Mouse (Mus musculus): ENCODE data around the gene Gmppb. TPM values are rescaled to one million over a fixed set of nuclear protein-coding genes. Genes with fewer than 3 reads are reported as not detected.

Gene Gmppb
- polyA plus RNA-seq, 1 experiment from 2014 or later: 22.8 TPM

GRCm38 (mm10) chr9:108047601-108048565 is 1.2 kb upstream of the Gmppb start:
- Histone ChIP-seq H3K4me3 (ENCODE audit: low read depth, low read length) (peak overlapping the region; percentile 77), H3K9me3 (replicated peaks; ENCODE audit: control insufficient read depth, low read length, poor library complexity, severe bottlenecking) (no peaks in the 10 kb centered on the region), H3K4me2 (ENCODE audit: low read length) (peak overlapping the region; percentile 89), H3K27me3 (ENCODE audit: control insufficient read depth, insufficient read depth, low read depth, low read length) (no peaks in the 10 kb centered on the region), H3K4me1 (ENCODE audit: control insufficient read depth, insufficient read depth, low read length) (peaks cover 16% of the 10 kb centered on the region), H3K9ac (ENCODE audit: low read depth, low read length) (peak overlapping the region; percentile 73), H3K27ac (ENCODE audit: low read length) (peak overlapping the region; percentile 58; the same call in 1 of the 2 replicates), H3K36me3 (ENCODE audit: control insufficient read depth, insufficient read depth, low read length) (peaks cover 18% of the 10 kb centered on the region)
- no peak for ATAC-seq
- 47% methylated on average over 17 of the region's 17 CpGs for WGBS

- Histone ChIP-seq H3K9me3 (replicated peaks; ENCODE audit: control insufficient read depth, low read length, poor library complexity, severe bottlenecking) (no peaks in the 10 kb centered on the region), H3K27me3 (ENCODE audit: control insufficient read depth, insufficient read depth, low read depth, low read length) (no peaks in the 10 kb centered on the region)
- WGBS: under 1% methylated on average over 19 of the region's 19 CpGs
Observed at GRCm38 (mm10) chr9:108048566-108048955, 481 bp upstream of the Gmppb start.

DNA sequence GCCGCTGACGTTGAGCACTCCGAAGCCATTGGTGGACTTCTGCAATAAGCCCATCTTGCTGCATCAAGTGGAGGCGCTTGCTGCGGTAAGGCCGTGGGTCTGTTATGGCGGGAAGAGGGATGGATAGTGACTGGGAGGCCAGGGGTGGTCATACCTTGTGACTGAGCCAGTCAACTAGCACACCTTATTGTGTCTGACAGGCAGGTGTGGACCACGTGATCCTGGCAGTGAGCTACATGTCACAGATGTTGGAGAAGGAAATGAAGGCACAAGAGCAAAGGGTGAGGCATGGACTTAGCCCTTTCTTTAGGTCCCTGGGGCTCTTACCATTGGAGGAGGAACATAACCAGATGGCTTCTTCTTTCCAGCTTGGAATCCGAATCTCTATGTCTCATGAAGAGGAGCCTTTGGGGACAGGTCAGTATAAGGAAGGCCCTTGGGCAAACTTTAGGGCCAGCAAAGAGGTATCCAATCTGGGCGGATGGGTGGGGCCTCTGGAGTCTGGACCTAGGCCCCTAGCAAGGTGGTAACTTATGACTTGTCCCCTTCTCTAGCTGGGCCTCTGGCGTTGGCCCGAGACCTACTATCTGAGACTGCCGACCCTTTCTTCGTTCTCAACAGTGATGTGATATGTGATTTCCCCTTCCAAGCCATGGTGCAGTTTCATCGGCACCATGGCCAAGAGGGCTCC is 664 bp downstream of the Gmppb start:
- Histone ChIP-seq H3K9me3 (replicated peaks; ENCODE audit: control insufficient read depth, low read length, poor library complexity, severe bottlenecking) (no peaks in the 10 kb centered on the region), H3K36me3 (ENCODE audit: control insufficient read depth, insufficient read depth, low read length) (peaks cover 26% of the 10 kb centered on the region), H3K4me3 (ENCODE audit: low read depth, low read length) (peak overlapping the region; percentile 77), H3K27me3 (ENCODE audit: control insufficient read depth, insufficient read depth, low read depth, low read length) (no peaks in the 10 kb centered on the region), H3K4me1 (ENCODE audit: control insufficient read depth, insufficient read depth, low read length) (peaks cover 18% of the 10 kb centered on the region), H3K4me2 (ENCODE audit: low read length) (peak overlapping the region; percentile 89), H3K9ac (ENCODE audit: low read depth, low read length) (peak overlapping the region; percentile 73), H3K27ac (ENCODE audit: low read length) (peak overlapping the region; percentile 69; the same call in 1 of the 2 replicates)
- WGBS: 43% methylated on average over 15 of the region's 15 CpGs
- peak; percentile 31; the same call in 1 of the 2 replicates for ATAC-seq

More at GRCm38 (mm10) chr9:108048566-108048955, 481 bp upstream of the Gmppb start:
- H3K36me3 ChIP-seq (ENCODE audit: control insufficient read depth, insufficient read depth, low read length): peaks cover 18% of the 10 kb centered on the region
- peak overlapping the region; percentile 58; the same call in 1 of the 2 replicates for H3K27ac ChIP-seq (ENCODE audit: low read length)
- H3K4me3 ChIP-seq (ENCODE audit: low read depth, low read length): peak overlapping the region; percentile 77
- H3K4me2 ChIP-seq (ENCODE audit: low read length): peak overlapping the region; percentile 89
- peaks cover 18% of the 10 kb centered on the region for H3K4me1 ChIP-seq (ENCODE audit: control insufficient read depth, insufficient read depth, low read length)
- peak overlapping the region; percentile 73 for H3K9ac ChIP-seq (ENCODE audit: low read depth, low read length)
- ATAC-seq: peak; percentile 50

DNA sequence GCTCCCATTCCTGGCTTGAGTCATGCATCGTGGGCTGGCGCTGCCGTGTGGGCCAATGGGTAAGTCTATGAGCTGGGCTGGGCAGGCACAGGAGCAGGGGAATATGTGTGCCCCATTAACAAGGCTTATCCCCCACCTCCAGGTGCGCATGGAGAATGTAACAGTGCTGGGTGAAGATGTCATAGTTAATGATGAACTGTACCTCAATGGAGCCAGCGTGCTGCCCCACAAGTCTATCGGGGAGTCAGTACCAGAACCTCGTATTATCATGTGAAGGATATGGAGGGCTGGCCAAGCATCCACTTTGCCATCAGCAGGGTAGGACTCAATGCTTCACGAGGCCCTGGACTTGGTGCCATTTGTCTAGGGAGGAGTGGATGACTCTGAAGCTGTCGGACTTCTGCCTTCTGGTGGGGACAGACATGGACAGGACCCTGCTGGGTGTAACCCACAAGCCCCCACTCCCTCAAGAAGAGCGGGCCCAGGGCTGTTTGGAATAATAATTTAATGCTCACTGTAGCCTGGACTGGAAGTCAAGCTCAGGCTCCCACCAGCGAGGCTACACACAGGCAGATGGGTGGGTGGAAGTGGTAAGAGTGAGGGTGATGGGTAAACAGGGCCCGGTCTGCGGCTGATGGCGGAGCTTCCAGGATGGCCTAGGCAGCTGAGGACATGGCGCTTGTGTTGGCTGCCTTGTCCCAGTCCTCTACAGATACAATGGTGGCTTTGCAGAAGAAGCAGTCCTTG is 2.3 kb downstream of the Gmppb start:
- Histone ChIP-seq H3K4me1 (ENCODE audit: control insufficient read depth, insufficient read depth, low read length) (peaks cover 18% of the 10 kb centered on the region), H3K4me3 (ENCODE audit: low read depth, low read length) (no peak overlapping the region), H3K36me3 (ENCODE audit: control insufficient read depth, insufficient read depth, low read length) (peaks cover 24% of the 10 kb centered on the region), H3K9me3 (replicated peaks; ENCODE audit: control insufficient read depth, low read length, poor library complexity, severe bottlenecking) (no peaks in the 10 kb centered on the region), H3K27me3 (ENCODE audit: control insufficient read depth, insufficient read depth, low read depth, low read length) (no peaks in the 10 kb centered on the region), H3K27ac (ENCODE audit: low read length) (no peak overlapping the region), H3K9ac (ENCODE audit: low read depth, low read length) (no peak overlapping the region), H3K4me2 (ENCODE audit: low read length) (no peak overlapping the region)
- 96% methylated on average over 15 of the region's 15 CpGs for WGBS
- no peak for ATAC-seq

DNA sequence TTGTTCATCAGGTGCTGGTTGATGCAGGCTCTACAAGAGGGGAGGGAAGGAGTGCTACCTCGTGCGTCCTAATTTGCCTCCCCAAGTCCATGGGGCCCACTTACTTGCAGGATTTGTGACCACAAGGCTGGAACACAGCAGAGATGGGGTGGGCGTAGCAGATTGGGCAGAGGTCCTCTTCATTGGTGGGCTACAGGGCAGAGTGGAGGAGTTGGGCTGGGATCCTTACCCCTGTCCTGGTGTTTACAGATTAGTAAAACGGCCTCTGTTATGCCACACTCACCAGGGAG is 2.8 kb downstream of the Gmppb start:
- Histone ChIP-seq H3K4me1 (ENCODE audit: control insufficient read depth, insufficient read depth, low read length) (peaks cover 18% of the 10 kb centered on the region), H3K4me2 (ENCODE audit: low read length) (no peak overlapping the region), H3K36me3 (ENCODE audit: control insufficient read depth, insufficient read depth, low read length) (peaks cover 22% of the 10 kb centered on the region), H3K9me3 (replicated peaks; ENCODE audit: control insufficient read depth, low read length, poor library complexity, severe bottlenecking) (no peaks in the 10 kb centered on the region), H3K9ac (ENCODE audit: low read depth, low read length) (no peak overlapping the region), H3K27ac (ENCODE audit: low read length) (no peak overlapping the region), H3K4me3 (ENCODE audit: low read depth, low read length) (no peak overlapping the region), H3K27me3 (ENCODE audit: control insufficient read depth, insufficient read depth, low read depth, low read length) (no peaks in the 10 kb centered on the region)
- ATAC-seq: no peak
- 84% methylated on average over 4 of the region's 4 CpGs for WGBS

- no peaks in the 10 kb centered on the region for H3K9me3 ChIP-seq (replicated peaks; ENCODE audit: control insufficient read depth, low read length, poor library complexity, severe bottlenecking)
- H3K27ac ChIP-seq (ENCODE audit: low read length): no peak overlapping the region
- ATAC-seq: no peak
- H3K4me2 ChIP-seq (ENCODE audit: low read length): no peak overlapping the region
- peaks cover 18% of the 10 kb centered on the region for H3K4me1 ChIP-seq (ENCODE audit: control insufficient read depth, insufficient read depth, low read length)
- H3K9ac ChIP-seq (ENCODE audit: low read depth, low read length): no peak overlapping the region
- H3K27me3 ChIP-seq (ENCODE audit: control insufficient read depth, insufficient read depth, low read depth, low read length): no peaks in the 10 kb centered on the region
- H3K36me3 ChIP-seq (ENCODE audit: control insufficient read depth, insufficient read depth, low read length): peaks cover 21% of the 10 kb centered on the region
- no peak overlapping the region for H3K4me3 ChIP-seq (ENCODE audit: low read depth, low read length)
- 68% methylated on average over 7 of the region's 7 CpGs for WGBS
Observed at GRCm38 (mm10) chr9:108052411-108052810, 3.4 kb downstream of the Gmppb start.

DNA sequence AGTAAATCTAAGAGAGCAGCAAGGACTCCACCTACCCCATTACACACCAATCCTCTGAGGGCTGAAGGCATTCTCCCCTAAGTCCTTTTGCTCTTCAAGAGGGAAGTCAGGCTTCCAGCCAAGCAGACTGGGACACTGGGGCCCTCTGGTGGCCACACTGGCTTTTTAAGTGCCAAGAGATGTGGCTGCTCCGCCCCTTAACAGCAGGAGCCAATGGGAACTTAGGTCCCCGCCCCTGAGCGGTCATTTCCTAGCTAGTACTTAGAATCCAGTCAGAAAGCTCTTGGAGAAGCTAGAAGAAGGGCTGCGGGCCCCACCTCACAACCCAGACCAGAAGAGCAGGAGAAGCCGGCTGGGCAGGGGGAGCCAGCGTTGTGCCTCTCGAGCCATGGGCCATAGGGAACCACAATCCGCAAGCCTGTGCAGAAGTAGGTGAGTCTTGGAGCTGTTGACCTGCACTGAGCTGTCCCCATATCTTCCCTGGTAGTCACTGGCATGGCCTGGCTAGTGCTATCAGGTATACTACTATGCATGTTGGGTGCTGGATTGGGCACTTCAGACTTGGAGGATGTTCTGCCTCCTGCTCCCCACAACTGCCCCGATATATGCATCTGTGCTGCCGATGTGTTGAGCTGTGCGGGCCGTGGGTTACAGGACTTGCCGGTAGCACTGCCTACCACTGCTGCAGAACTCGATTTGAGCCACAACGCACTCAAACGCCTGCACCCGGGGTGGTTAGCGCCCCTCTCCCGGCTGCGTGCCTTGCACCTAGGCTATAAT is 4.0 kb downstream of the Gmppb start, which contains the start of gene Amigo3:
TSS of gene Amigo3 (plus strand) at position 275 of the 780 bp plus-strand sequence.
- no peak within 1 kb of the TSS for H3K4me2 ChIP-seq (ENCODE audit: low read length)
- 0 out of 2 replicates have a peak, but pooled peaks have one; percentile 12 for ATAC-seq
- H3K4me1 ChIP-seq (ENCODE audit: control insufficient read depth, insufficient read depth, low read length): peaks cover 16% of the 10 kb centered on the region
- H3K27ac ChIP-seq (ENCODE audit: low read length): no peak within 1 kb of the TSS
- no peak within 1 kb of the TSS for H3K9ac ChIP-seq (ENCODE audit: low read depth, low read length)
- WGBS: 57% methylated on average over 20 of the region's 20 CpGs
- H3K36me3 ChIP-seq (ENCODE audit: control insufficient read depth, insufficient read depth, low read length): peaks cover 24% of the 10 kb centered on the region
- H3K4me3 ChIP-seq (ENCODE audit: low read depth, low read length): no peak within 1 kb of the TSS
- H3K27me3 ChIP-seq (ENCODE audit: control insufficient read depth, insufficient read depth, low read depth, low read length): no peaks in the 10 kb centered on the region
- H3K9me3 ChIP-seq (replicated peaks; ENCODE audit: control insufficient read depth, low read length, poor library complexity, severe bottlenecking): no peaks in the 10 kb centered on the region

- H3K36me3 ChIP-seq (ENCODE audit: control insufficient read depth, insufficient read depth, low read length): peaks cover 24% of the 10 kb centered on the region
- no peaks in the 10 kb centered on the region for H3K27me3 ChIP-seq (ENCODE audit: control insufficient read depth, insufficient read depth, low read depth, low read length)
- H3K27ac ChIP-seq (ENCODE audit: low read length): no peak overlapping the region
- ATAC-seq: no peak
- WGBS: 92% methylated on average over 15 of the region's 15 CpGs
- H3K9me3 ChIP-seq (replicated peaks; ENCODE audit: control insufficient read depth, low read length, poor library complexity, severe bottlenecking): no peaks in the 10 kb centered on the region
- no peak overlapping the region for H3K9ac ChIP-seq (ENCODE audit: low read depth, low read length)
- H3K4me2 ChIP-seq (ENCODE audit: low read length): no peak overlapping the region
- no peak overlapping the region for H3K4me3 ChIP-seq (ENCODE audit: low read depth, low read length)
- H3K4me1 ChIP-seq (ENCODE audit: control insufficient read depth, insufficient read depth, low read length): peaks cover 11% of the 10 kb centered on the region
Observed at GRCm38 (mm10) chr9:108053665-108054225, 4.7 kb downstream of the Gmppb start.

All from midbrain, embryonic 16.5 days (tissue).